Mouse (Mus musculus): Measurements from ENCODE around the gene Ptprd.

GRCm38 (mm10) chr4:76350241-76350962, 1861.4 kb downstream of the Ptprd start:
- TF ChIP-seq CTCF (conservative IDR thresholded peaks at IDR 0.05; ENCODE audit: low read length) (no peak), NANOG (IDR thresholded peaks at IDR 0.05; ENCODE audit: borderline replicate concordance, low read length) (no peak), POU5F1 (IDR thresholded peaks at IDR 0.05; ENCODE audit: borderline replicate concordance, low read length) (no peak)
